ENCODE assay signal across 1 mouse cellular context in the genomic region with DNA sequence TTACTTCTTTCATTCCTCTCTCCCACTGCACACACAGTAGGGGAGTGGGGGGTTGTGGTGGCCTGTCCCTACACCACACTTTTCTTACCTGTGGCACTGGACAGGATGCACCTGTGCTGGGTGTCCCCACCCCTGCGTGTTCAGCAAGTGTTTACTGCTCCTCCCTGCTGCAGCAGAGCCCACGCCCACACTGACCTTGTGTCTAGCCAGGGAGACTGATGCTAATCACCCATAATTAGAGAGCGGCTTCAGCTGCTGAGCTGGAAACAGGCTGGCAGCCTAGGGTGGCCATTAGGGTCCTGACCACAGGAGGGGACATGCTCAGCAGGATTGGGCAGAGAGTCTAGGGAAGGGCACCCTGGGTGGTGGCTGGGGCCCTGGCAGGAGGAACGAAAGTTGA.
A peak's percentile ranks its signal among the peaks of the same experiment; 100 is the strongest.
TF ChIP-seq lines count a peak whose summit lies in the region.

No protein-coding gene starts in this region.

TF ChIP-seq in CH12.LX, 34 proteins besides CTCF, POLR2A, EP300 and RAD21 (continued from another document):
- TF ChIP-seq CHD1 (IDR thresholded peaks at IDR 0.05; ENCODE audit: low read depth, low read length) (no peak), CHD2 (IDR thresholded peaks at IDR 0.05; ENCODE audit: low read length) (0 out of 2 replicates have a peak, but pooled peaks have one; percentile 12)
